Mouse (Mus musculus): ENCODE results near the gene Cyp2d11.

- TF ChIP-seq CTCF (IDR thresholded peaks at IDR 0.05; ENCODE audit: insufficient read depth, low read depth, low read length) (no peak), POLR2A (IDR thresholded peaks at IDR 0.05; ENCODE audit: insufficient read depth, low read depth, low read length) (no peak)
These were observed 10.3 kb upstream of the Cyp2d11 start for GRCm38 (mm10) chr15:82404163-82404562.

Data from olfactory bulb, adult 2 months (tissue).